Mouse (Mus musculus): ENCODE data around the gene Chn1. TPM values are rescaled to one million over a fixed set of nuclear protein-coding genes. Genes with fewer than 3 reads are reported as not detected.

Gene Chn1
- polyA plus RNA-seq, 1 experiment = 17.9 TPM

GRCm38 (mm10) chr2:73655663-73656062 lies 119.5 kb downstream of the Chn1 start:
- H3K4me1 ChIP-seq (ENCODE audit: control insufficient read depth, insufficient read depth, low read length) = no peaks in the 10 kb centered on the region
- H3K27ac ChIP-seq (ENCODE audit: insufficient read depth, low read length) = no peak overlapping the region
- no peak overlapping the region for H3K4me3 ChIP-seq (ENCODE audit: insufficient read depth, low read length)
- TF ChIP-seq POLR2A (IDR thresholded peaks at IDR 0.05; ENCODE audit: low read depth, low read length) = no peak
- TF ChIP-seq CTCF (IDR thresholded peaks at IDR 0.05; ENCODE audit: borderline replicate concordance, insufficient read depth, low read length) = no peak

DNA sequence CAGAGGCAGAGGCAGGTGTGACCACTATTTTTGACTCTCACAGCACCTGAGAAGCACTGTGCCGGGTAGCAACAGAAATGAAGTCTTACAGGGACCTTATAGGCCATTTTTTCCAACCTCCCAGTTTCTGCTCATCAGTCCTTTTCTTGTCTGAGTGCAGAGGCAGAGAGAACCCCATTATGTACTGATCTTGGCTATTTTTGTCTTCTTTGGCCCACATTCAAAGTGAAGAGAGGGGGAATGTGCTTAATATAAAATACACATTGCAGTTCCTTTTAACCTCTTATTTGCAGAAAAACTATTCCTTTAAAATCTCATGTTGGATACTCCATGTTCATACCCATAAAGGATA lies 120.3 kb downstream of the Chn1 start:
- H3K27ac ChIP-seq (ENCODE audit: insufficient read depth, low read length) = no peak overlapping the region
- H3K4me1 ChIP-seq (ENCODE audit: control insufficient read depth, insufficient read depth, low read length) = no peaks in the 10 kb centered on the region
- TF ChIP-seq CTCF (IDR thresholded peaks at IDR 0.05; ENCODE audit: borderline replicate concordance, insufficient read depth, low read length) (no peak), POLR2A (IDR thresholded peaks at IDR 0.05; ENCODE audit: low read depth, low read length) (no peak)
- no peak overlapping the region for H3K4me3 ChIP-seq (ENCODE audit: insufficient read depth, low read length)

- Histone ChIP-seq H3K4me3 (ENCODE audit: insufficient read depth, low read length) (no peak overlapping the region), H3K27ac (ENCODE audit: insufficient read depth, low read length) (no peak overlapping the region), H3K4me1 (ENCODE audit: control insufficient read depth, insufficient read depth, low read length) (no peaks in the 10 kb centered on the region)
- no peak for TF ChIP-seq POLR2A (IDR thresholded peaks at IDR 0.05; ENCODE audit: low read depth, low read length)
- no peak for TF ChIP-seq CTCF (IDR thresholded peaks at IDR 0.05; ENCODE audit: borderline replicate concordance, insufficient read depth, low read length)
These were observed 120.9 kb downstream of the Chn1 start for GRCm38 (mm10) chr2:73654059-73654891.

DNA sequence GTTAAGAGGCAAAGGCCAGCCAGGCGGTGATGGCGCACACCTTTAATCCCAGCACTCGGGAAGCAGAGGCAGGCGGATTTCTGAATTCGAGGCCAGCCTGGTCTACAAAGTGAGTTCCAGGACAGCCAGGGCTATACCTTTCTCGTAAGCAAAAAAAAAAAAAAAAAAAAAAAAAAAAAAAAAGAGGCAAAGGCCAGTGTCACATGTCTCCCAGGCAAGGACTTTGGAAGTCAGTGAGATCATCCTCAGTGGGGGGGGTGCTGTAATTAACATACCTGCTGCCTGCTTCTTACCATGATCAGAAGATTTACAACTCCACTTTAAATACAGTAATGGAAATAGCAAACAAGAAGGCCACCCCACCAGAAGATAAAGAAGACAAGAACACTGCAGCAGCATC lies 137.5 kb downstream of the Chn1 start:
- Histone ChIP-seq H3K4me3 (ENCODE audit: insufficient read depth, low read length) (no peak overlapping the region), H3K27ac (ENCODE audit: insufficient read depth, low read length) (no peak overlapping the region), H3K4me1 (ENCODE audit: control insufficient read depth, insufficient read depth, low read length) (no peaks in the 10 kb centered on the region)
- TF ChIP-seq CTCF (IDR thresholded peaks at IDR 0.05; ENCODE audit: borderline replicate concordance, insufficient read depth, low read length) = no peak
- no peak for TF ChIP-seq POLR2A (IDR thresholded peaks at IDR 0.05; ENCODE audit: low read depth, low read length)

- Histone ChIP-seq H3K4me1 (ENCODE audit: control insufficient read depth, insufficient read depth, low read length) (peaks cover 4% of the 10 kb centered on the region), H3K4me3 (ENCODE audit: insufficient read depth, low read length) (no peak overlapping the region), H3K27ac (ENCODE audit: insufficient read depth, low read length) (no peak overlapping the region)
- TF ChIP-seq POLR2A (IDR thresholded peaks at IDR 0.05; ENCODE audit: low read depth, low read length) (no peak), CTCF (IDR thresholded peaks at IDR 0.05; ENCODE audit: borderline replicate concordance, insufficient read depth, low read length) (no peak)
These were observed 138.8 kb downstream of the Chn1 start for GRCm38 (mm10) chr2:73636387-73636786.

DNA sequence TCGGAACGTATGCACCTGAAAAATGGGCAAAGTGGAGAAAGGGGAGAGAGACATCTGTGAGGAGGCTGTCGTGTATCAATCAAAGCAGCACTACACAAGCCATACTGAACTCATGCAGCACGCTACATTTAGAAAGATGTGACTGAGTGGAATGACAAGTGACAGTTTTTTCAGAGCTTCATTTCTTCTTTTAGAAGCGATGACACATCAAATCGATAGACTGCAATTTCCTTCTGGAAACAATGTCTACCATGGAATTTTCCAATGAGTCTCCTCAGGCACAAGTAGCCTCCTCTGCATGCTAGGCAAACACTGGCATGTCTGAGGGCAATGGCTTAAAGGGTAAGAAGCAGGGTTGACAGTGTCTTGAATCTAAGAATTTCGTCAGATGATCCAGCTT lies 143.3 kb downstream of the Chn1 start:
- no peak overlapping the region for H3K4me3 ChIP-seq (ENCODE audit: insufficient read depth, low read length)
- H3K27ac ChIP-seq (ENCODE audit: insufficient read depth, low read length) = peak overlapping the region; percentile 13; the same call in 1 of the 2 replicates
- peaks cover 4% of the 10 kb centered on the region for H3K4me1 ChIP-seq (ENCODE audit: control insufficient read depth, insufficient read depth, low read length)
- no peak for TF ChIP-seq CTCF (IDR thresholded peaks at IDR 0.05; ENCODE audit: borderline replicate concordance, insufficient read depth, low read length)
- TF ChIP-seq POLR2A (IDR thresholded peaks at IDR 0.05; ENCODE audit: low read depth, low read length) = no peak

GRCm38 (mm10) chr2:73618486-73619052 lies 156.6 kb downstream of the Chn1 start:
- no peak overlapping the region for H3K27ac ChIP-seq (ENCODE audit: insufficient read depth, low read length)
- no peak overlapping the region for H3K4me3 ChIP-seq (ENCODE audit: insufficient read depth, low read length)
- no peak for TF ChIP-seq CTCF (IDR thresholded peaks at IDR 0.05; ENCODE audit: borderline replicate concordance, insufficient read depth, low read length)
- TF ChIP-seq POLR2A (IDR thresholded peaks at IDR 0.05; ENCODE audit: low read depth, low read length) = no peak
- H3K4me1 ChIP-seq (ENCODE audit: control insufficient read depth, insufficient read depth, low read length) = no peaks in the 10 kb centered on the region

GRCm38 (mm10) chr2:73616434-73617057 lies 158.6 kb downstream of the Chn1 start:
- Histone ChIP-seq H3K27ac (ENCODE audit: insufficient read depth, low read length) (no peak overlapping the region), H3K4me3 (ENCODE audit: insufficient read depth, low read length) (no peak overlapping the region), H3K4me1 (ENCODE audit: control insufficient read depth, insufficient read depth, low read length) (no peaks in the 10 kb centered on the region)
- no peak for TF ChIP-seq POLR2A (IDR thresholded peaks at IDR 0.05; ENCODE audit: low read depth, low read length)
- no peak for TF ChIP-seq CTCF (IDR thresholded peaks at IDR 0.05; ENCODE audit: borderline replicate concordance, insufficient read depth, low read length)

DNA sequence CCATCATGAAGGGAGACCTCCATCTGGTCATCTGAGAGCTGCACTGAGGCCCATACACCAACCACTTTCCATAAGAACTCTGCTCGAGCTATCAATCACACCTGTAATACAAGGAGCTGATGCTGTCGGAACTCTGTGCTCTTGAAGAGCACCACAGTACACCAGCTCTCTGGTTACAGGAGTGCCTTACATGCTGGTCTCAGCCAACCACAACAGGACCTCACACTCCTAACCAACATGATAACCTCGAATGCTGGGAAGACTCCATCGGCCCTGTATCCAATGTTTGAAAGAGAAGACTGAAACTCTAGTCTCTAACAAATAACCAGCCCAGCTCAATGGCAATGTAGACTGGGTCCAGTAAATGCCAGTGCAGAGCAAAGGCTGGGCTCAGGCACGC lies 159.7 kb downstream of the Chn1 start:
- Histone ChIP-seq H3K4me1 (ENCODE audit: control insufficient read depth, insufficient read depth, low read length) (no peaks in the 10 kb centered on the region), H3K4me3 (ENCODE audit: insufficient read depth, low read length) (no peak overlapping the region), H3K27ac (ENCODE audit: insufficient read depth, low read length) (no peak overlapping the region)
- TF ChIP-seq CTCF (IDR thresholded peaks at IDR 0.05; ENCODE audit: borderline replicate concordance, insufficient read depth, low read length) (no peak), POLR2A (IDR thresholded peaks at IDR 0.05; ENCODE audit: low read depth, low read length) (no peak)

DNA sequence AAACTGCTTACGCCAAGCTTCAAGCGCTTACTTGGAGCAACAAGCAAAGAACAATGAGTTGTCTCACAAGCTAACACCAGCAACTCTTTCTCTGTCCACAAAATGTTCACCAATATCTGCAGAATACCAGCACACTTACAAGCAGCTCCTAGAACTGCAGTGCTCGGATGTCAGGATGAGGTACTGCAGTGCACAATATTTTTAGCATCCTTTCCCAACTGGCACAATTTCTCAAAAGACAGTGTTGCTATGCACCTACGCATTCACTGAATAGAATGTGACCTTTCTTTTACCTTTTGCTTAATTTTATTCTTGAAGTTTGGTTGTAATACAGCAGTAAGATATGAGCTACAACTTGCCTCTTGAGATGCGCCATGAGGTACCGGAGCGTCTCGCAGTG lies 160.8 kb downstream of the Chn1 start:
- H3K27ac ChIP-seq (ENCODE audit: insufficient read depth, low read length) = no peak overlapping the region
- H3K4me3 ChIP-seq (ENCODE audit: insufficient read depth, low read length) = no peak overlapping the region
- TF ChIP-seq CTCF (IDR thresholded peaks at IDR 0.05; ENCODE audit: borderline replicate concordance, insufficient read depth, low read length) (no peak), POLR2A (IDR thresholded peaks at IDR 0.05; ENCODE audit: low read depth, low read length) (no peak)
- no peaks in the 10 kb centered on the region for H3K4me1 ChIP-seq (ENCODE audit: control insufficient read depth, insufficient read depth, low read length)
